Mouse (Mus musculus) small intestine, adult 2 months (tissue): ENCODE results near the gene Prr7.

Experiments used
- CTCF ChIP-seq: fragments of 200-500 bp; IDR thresholded peaks from 2 replicates; pipeline ENCODE4 v1.5.1; 2012; ENCODE audit warnings: low read depth, mild to moderate bottlenecking, control low read depth, inconsistent platforms, low read length, moderate library complexity, mixed read lengths; ENCODE audit not compliant: insufficient replicate concordance, insufficient read length; ENCODE audit errors: extremely low read depth
- POLR2A ChIP-seq: fragments of 200-500 bp; IDR thresholded peaks from 2 replicates; pipeline ENCODE4 v1.6.1; 2012; ENCODE audit warnings: low read depth, mild to moderate bottlenecking, control low read depth, inconsistent platforms, low read length, moderate library complexity

DNA sequence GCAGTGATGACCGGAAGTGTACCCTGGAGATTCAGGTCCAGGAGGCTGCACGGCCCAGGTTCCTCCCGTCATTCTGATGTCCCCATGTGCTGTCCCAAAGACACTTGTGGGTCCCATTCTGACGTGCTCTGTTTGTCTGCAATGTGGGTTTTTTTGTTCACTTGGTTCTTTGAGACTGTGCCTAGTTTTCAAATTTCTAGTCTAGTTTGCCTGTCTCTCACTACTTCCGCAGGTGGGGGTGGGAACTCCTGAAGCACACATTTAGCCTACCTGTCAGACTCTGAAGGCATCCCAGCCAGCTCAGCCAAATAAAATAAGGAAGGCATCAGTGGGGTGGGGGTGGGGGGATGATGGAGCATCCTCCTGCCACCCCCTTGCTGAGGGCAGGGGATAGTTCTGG, 15.9 kb upstream of the Prr7 start:
- TF ChIP-seq CTCF (no peak), POLR2A (no peak)
